Mouse (Mus musculus) spleen, adult 12 weeks (tissue): ENCODE data around the gene Ccdc106.
A peak's percentile ranks its signal among the peaks of the same experiment; 100 is the strongest.
"Not testable (repeated sequence)": the region's sequence is repeated elsewhere in the genome, so short reads cannot be mapped to it uniquely, and the experiment has no call there.

Source experiments
- DNase-seq: peaks from one replicate; pipeline ENCODE4 v3.0.0; 2022; ENCODE audit warnings: low spot score

Ccdc106 gene

DNA sequence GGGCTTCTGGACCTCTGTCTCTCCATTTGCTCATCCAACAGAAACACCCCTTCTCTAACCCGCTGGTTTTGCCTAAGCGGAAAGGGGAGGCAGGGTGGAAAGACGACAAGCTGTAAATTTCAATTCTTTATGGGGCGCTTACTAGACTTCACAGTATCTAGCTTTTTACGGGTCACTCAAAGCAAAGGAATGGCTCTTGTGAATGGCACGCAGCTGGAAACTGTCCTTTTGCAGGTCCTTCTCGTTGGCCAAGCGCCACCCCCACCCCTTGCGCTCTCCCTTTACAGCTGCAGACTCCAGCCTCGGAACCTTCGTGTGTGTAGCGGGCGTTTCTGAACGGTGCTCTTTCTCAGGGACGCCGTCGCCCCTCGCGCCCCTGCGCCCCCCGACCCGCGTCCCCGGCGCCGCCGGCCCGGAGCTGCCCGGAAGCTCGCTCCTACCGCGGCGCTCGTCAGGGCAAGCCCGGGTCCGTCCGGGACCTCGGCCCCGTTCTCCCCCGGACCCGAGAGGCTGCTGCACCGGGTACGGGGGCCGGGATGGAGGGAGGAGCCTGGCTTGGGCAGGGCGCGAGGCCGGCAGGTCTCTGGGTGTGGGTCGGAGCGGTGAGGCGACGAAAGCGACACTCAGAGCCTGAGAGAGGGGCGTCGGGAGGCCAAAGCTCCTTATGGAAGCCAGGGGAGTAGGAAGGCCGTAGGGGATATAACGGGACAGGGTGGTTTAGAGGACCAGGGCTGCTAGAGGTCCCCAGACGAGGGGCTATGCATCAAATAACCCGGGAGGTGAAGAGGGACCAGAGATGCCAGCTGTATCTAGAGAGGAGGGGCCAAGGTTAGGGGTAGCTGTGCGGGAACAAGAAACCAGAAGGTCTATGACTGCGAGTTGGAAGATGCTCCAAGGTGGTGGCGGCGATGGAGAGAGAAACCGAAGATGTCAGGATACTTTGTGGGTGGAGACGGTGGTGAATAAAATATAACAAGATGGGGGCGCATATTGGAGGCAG is 31.1 kb downstream of the Ccdc106 start, which contains the start of gene Zfp580:
TSS of gene Zfp580 (plus strand) at position 346 of the 1,000 bp plus-strand sequence.
- DNase-seq: no peak

DNA sequence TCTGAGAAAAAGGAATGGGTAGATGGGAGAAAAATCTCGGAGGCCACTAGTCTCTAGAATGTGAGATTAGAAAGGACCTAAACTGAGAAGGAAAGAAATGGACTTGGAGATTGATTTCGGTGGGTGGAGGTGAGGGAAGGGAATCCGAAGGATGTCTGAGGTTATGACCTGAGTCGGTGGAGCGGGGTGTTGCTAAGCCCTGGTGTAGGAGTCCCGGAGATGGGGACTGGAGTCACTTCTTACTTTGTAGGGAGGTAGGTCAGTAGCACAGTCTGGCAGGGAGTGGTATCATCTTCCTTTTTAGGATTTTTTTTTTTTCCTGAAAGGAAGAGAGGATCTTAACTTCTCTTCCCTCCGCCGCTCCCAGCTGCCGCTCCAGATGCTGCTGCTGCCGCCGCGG is 32.1 kb downstream of the Ccdc106 start:
- DNase-seq: no peak

DNA sequence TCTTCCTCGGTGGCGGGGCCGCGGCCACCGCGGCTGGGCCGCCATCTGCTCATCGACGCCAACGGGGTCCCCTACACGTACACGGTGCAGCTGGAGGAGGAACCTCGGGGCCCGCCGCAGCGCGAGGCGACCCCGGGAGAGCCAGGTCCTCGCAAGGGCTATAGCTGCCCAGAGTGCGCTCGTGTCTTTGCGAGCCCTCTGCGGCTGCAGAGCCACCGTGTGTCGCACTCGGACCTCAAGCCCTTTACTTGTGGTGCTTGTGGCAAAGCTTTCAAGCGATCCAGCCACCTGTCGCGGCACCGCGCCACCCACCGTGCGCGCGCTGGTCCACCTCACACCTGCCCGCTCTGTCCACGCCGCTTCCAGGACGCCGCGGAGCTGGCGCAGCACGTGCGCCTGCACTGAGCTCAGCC is 32.6 kb downstream of the Ccdc106 start:
- DNase-seq: no peak

DNA sequence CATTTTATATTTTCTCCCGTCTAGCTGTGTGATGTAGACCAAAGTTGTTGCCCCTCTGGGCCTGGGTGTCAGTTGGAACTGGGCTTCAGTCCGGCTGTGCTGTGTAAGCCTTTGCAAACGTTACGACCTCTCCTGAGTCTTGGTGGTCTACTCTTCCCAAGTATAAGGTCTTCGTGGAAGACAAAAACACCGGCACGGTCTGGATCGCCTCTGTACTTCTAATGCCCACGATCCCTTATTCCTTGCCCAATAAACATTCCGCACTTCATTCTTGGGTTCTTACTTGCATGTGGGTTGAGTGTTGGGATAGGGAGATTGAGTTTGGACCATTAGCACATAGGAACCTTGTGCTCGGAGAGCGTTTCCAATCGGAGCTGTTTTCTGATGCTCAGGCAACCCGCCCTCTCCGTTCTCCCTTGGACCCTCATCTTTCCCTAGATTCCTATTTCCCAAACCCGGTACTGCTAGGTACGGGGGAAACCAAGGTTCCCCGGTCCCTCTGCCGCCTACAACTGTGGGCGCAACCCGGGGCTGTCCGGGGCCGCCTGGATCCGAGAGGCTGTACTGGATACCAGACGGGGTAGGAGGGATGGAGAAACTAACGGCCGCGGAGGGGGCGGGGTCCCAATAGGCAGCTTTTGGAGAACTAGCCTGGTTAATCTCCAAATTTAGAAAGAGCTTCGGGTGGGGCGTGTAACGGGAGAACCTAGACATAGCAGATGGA is 33.3 kb downstream of the Ccdc106 start:
- no peak for DNase-seq

DNA sequence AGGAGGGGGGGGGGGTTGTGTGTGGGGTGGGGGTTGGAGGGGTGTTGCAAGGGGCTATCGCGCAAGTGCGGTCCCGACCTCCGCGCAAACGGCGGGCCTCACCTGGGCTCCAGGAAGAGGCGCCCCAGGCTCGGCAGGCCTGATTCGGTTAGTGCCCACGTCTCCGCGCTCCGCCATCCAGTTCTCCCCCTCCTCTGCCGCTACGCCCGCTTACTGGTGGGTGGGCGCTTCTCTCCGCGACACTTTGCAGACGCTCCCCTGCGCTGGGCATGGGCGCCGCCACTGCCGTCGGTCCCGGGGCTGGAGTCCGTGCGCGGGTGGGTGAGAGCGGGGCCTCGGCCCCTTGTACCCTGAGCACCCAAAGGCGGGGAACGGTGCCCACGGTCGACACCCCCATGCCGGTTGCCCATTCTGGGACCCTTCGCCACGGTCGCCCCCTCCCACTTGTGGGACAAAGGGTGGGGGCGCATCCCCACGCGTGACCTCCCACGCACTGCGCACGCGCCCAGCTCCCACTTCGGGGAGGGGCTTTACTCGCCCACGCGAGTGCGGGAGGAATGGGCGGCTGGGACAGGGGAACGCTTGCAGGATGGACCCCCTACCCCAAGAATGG is 36.4 kb downstream of the Ccdc106 start:
- no peak for DNase-seq

DNA sequence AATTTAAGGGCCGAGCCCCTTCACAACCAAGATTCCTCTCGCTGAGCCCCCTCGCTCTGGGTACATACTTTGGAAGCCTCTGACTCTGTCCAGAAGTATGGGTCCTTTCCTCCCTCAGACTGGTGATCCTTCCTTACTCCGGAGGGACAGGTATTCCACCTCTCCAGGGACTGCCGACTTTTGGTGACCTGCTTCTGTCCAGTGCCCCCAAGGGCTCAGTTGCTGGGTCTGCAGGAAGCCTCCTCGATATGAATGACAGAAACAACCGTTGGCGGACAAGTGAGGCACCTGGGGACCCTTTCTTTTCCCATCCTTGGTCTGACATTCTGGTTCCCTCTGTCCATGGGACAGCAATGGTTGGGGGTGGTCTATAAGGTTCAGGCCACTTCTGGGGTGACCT is 37.0 kb downstream of the Ccdc106 start:
- DNase-seq: no peak

DNA sequence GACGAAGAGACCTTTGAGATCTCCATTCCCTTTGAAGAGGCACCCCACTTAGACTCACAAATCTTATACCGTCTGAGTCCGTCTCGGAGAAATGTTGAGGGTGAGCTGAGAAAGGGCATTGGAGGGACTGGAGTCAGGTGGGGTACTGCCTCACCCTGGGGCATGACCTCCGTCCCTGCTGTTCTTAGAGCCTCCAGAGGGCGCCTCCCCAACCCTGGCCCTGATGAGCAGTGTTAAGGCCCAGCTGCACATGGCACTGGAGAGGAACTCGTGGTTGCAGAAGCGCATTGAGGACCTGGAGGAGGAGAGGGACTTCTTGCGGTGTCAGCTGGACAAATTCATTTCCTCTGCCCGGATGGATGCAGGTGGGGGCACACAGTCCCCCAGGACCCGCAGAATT is 37.5 kb downstream of the Ccdc106 start:
- no peak for DNase-seq

DNA sequence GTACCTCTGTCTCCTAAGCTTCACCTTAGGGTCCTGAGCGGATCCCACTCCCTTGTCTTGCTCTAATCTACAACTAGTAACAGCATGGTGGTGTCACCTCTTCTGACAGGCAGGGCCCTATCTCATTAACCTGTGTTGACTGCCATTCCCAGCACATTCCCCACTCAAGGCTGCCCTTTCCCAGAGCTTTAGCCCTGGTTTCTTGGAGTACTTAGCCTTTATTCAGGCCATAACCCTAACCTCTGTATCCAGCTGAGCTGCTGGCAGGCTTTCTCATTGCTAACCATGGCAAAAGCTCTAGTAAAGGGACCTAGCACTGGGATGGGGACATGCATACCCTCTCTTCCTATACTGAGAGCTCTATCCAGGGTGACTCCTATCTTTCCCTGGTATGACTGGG is 38.3 kb downstream of the Ccdc106 start:
- DNase-seq: no peak

DNA sequence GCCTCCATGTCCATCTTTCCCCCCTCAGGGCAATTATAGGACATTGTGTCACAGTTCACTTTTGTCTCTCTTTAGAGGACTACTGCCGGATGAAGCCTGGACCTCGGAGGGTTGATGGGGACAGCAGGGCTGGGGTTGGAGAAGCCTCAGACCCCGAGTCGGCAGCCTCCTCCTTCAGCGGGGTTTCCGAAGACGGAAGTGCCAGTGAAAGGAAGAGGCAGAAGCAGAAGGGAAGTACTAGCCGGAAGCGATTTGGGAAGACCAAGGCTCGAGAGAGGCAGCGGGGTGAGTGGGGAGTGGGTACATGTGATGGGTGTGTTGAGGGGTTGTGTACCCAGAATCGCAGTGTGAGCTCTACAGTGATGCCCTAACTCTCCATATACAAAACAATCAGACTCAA is 39.1 kb downstream of the Ccdc106 start:
- DNase-seq: no peak

DNA sequence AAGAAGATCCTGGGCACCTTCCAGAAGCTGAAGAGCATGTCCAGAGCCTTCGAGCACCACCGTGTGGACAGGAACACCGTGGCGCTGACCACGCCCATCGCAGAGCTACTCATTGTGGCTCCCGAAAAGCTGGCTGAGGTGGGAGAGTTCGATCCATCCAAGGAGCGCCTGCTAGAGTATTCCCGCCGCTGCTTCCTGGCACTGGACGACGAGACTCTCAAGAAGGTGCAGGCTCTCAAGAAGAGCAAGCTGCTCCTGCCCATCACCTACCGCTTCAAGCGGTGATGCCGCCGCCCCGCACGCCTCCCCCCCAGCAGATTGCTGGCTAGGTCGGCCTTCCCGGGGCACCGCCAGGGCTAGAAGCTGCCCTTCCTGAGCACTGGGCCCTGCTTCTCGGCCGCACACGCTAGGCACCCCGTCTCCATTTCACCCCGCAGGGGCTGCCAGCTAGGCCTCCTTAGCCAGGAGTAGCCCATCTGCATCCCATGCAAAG is 39.9 kb downstream of the Ccdc106 start:
- peak; percentile 69 for DNase-seq

DNA sequence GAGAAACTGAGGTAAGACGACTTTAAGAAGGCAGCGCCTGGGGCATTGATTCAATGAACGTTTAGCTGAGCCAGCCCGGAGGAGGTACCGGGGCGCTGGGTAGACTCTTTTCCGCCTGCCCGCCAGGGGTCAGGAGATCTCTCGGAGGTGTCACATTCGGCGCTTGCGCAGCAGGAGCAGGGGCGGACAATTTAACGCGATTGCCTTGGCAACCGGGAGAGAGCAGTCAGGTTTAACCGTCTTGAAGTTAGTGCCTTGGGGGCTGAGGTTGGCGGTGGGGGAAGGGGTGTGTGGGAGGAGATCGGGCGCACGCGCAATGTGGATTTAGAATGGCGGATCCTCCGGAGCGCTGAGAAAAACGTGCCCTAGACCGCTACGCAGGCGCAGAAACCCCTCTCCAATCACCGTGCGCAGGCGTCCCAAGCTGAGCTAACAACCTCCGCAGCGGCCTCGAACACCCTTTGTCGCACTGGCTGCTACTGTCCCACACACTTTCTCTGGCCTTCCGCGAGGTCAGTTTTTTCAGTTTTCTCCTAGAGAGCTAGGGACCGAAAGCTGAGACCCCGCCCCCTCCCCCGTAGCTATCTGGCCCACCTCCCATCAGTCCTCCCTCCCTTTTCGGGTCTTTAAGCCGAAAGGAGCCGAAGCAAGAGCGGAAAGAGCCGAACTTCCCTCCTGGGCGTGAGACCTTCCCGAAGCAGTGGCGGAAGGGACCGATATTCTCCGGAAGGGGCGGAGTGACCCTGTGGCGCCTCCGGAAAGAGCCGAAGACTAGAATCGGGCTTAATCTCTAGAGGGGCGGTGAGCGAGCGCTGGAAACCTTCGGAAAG is 40.8 kb downstream of the Ccdc106 start:
- peak; percentile 94 for DNase-seq

DNA sequence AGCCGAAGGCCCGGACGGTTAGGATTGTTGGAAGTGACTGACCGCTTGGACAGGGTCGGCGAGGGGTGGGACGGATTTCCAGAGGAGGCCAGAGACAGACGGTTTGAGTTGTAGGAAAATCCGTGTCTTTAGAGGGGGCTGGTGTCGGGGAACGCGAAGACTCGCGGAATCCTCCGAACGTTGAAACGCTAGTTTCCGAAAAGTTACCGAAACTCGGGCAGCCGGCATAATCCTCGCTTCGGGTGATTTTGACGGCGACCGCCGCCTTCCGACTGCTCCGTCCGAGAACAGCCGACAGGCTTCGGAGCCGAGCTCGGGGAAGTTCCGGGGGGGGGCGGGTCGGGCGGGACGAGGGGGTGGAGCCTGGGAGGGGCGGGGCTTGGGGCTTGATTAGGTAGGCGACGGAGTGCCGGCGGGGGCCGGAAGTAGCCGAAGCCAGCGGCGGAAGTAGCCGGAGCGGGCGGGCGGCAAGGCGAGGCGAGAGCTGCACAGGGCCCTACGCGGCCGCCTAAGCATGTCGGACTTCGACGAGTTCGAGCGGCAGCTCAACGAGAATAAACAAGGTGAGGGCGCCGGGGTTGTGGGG is 41.5 kb downstream of the Ccdc106 start, which contains the start of gene U2af2:
TSS of gene U2af2 (plus strand) at position 370 of the 586 bp plus-strand sequence.
- DNase-seq: peak; percentile 87

DNA sequence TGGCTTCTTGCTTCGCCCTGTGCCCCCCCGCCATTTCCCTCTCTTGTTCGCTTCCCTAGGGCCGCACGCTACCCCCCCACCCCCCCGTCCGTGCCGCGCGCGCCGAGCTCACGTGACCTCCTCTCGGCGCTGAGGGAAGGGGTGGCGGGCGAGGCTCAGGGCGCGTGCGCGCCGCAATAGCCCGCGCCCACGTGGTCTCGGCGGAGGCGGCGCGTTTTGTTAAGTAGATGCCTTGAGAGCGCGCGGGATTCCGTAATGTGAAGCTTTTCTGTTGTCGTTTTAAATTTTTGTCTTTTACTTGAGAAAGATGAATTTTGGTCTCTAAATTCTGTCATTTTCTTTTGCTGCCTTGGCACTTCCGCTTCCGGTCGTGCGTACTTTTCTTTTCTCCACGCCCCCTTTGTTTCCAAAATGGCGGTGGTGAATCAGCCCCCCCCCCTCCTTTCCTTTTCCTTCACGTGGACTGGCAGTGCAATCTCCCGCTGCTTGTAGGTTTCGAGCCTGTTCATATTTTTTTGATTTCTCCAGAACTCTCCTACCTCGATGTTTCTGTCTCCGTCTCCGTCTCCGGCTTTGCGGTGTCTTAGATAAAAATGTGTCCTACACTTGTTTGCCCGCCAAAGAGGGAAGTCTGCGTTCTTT is 42.1 kb downstream of the Ccdc106 start:
- no peak for DNase-seq

DNA sequence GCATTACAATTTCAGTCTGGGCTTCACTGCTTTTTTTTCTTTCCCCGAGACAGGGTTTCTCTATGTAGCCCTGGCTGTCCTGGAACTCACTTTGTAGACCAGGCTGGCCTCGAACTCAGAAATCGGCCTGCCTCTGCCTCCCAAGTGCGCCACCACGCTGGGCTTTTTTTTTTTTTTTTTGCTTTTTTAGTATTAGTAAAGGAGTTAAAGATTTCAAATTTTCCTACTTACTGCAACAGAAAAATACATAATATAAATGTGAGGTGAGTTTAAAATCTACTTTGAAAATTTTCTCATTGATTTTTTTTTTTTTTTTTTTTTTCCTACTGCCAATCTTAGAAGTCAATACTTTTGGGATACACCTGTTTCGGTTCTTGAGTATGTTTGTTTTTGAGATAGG is 44.5 kb downstream of the Ccdc106 start:
- no peak for DNase-seq

DNA sequence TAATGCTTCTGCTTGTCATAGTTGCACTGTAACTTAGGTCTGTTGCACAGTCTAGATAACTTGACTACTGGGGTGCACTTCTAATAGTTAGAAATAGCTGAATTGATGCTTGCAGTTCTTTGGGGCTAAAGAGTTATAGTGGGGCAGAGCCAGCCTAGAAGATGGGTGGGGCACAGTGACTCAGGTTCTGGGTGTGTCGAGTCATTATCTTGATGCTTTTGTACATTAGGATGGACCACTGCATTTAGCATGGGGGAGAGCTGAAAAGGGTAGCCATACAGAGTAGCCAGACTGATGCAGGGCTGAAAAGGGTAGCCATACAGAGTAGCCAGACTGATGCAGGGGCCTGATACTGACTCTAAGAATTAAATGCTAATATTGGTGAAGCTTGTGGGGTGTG is 53.2 kb downstream of the Ccdc106 start:
- no peak for DNase-seq

DNA sequence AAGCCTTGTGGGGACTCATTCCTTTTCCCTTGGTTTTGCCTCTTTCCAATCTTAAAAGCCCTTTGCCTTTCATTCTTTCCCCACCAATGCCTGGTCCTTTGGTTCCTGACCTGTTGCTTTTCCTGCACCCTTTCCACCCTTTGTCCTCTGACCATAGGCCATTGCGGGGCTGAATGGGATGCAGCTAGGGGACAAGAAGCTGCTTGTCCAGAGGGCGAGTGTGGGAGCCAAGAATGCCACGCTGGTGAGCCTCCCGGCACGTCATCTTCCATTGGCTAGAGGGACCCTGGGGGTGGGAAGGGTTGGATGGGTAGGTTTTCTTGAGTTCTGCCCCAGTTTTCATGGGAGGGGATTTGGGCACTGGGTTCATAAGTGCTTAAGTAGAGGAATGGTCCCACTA is 54.6 kb downstream of the Ccdc106 start:
- DNase-seq: no peak

DNA sequence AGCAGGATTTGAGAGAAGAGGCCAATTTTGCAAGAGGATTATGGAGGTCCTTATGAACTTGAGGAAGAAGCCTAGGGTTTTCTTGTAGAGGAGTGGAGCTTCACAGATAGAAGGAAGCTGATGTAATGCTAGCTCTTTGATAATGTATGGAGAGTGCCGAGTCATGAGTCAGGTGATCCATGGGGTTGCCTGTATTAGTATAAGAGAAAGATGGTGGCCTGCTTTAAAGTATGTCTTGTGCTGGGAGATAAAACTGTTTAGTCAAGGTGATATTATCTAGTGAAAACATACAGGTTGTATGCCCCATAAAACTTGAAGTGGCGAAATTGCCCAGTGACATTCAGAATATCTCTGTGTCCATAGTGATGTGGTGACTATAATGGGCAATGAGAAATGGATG is 56.6 kb downstream of the Ccdc106 start:
- no peak for DNase-seq

DNA sequence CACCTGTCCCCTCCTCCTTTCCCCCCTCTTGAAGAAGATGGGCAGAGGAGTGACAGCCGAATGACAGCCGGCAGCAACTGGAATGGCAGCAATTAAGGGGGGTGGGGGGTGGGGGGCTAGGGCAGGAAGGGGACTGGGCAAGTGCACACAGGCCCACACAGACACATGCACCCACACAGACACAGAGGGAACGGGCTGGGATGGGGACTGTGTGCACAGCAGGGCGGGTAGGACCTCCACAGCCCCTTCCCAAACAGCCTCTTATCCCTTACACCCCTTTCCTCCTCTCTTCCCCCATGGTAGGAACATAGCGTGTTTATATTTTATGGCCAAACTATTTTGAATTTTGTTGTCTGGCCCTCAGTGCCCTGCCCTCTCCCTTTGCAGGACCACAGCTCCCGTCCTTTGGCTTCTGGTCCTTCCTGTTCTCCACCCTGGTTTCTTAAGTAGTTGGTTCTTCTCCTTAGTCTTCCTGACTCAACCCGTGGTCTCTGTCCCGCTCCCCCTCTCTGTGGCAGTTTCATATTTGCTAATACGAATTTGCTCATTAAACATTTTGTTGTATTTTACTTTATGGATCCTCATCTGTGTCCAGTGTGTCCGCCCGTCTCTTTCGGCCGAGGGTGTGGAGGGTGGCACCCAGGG is 59.1 kb downstream of the Ccdc106 start:
- DNase-seq: not testable (repeated sequence)

DNA sequence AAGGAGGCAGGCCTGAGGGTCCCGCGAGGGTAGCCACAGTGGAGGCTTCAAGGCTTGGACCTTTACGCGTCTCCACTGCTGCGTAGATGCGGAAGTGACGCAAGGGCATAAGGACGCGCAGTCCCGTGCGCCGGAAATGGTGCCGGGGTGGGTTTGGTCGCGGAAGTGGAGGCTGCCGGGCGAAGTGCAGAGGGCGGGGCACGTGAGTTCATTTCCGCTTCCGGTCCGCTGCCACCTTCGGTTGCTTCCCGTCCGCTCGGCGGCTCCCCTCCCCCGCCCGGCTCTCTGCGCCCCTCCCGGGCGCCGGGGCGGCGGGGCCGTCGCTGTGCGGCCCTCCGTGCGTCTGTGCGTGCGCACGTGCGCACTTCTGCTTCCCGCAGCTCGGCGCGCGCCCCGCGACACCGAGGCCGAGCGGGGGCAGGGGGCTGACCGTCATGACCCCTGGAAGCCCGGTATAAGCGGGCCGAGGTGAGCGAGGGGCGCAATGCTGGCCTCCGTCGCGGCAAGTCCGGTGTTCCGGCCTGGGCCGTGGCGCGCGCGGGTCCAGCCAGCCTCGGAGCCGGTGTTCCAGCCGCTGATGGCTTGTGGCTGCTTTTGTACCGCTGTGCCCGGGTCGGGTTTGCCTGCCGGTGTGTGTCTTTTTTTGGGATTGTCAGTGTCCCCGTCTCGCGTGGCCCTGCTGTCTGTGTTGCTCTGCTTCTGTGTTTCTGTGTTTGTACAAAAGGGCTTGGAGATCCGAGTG is 59.8 kb downstream of the Ccdc106 start, which contains the start of gene Epn1:
TSS of gene Epn1 (plus strand) at position 226 of the 742 bp plus-strand sequence.
- DNase-seq: peak; percentile 89
